Mouse (Mus musculus): ENCODE measurements around the gene Angptl2. TPM values are rescaled to one million over a fixed set of nuclear protein-coding genes. Genes with fewer than 3 reads are reported as not detected.

Angptl2 gene
- polyA plus RNA-seq, 1 experiment from 2014 or later: 18.1 TPM

- Histone ChIP-seq H3K9ac (no peak overlapping the region), H3K27me3 (no peaks in the 10 kb centered on the region), H3K27ac (no peak overlapping the region), H3K36me3 (replicated peaks) (no peaks in the 10 kb centered on the region; the same call in none of the 2 replicates), H3K4me3 (replicated peaks) (no peak overlapping the region), H3K4me2 (no peak overlapping the region), H3K9me3 (no peaks in the 10 kb centered on the region), H3K4me1 (peaks cover 19% of the 10 kb centered on the region)
- WGBS: 87% methylated on average over 6 of the region's 6 CpGs
- ATAC-seq (ENCODE audit: low FRiP score): no peak
Observed at GRCm38 (mm10) chr2:33268384-33269131, 52.7 kb downstream of the Angptl2 start.

GRCm38 (mm10) chr2:33269132-33269493 lies 53.2 kb downstream of the Angptl2 start:
- no peaks in the 10 kb centered on the region for H3K9me3 ChIP-seq
- ATAC-seq (ENCODE audit: low FRiP score): no peak
- no peak overlapping the region for H3K9ac ChIP-seq
- WGBS: 92% methylated on average over 2 of the region's 2 CpGs
- no peak overlapping the region for H3K27ac ChIP-seq
- H3K27me3 ChIP-seq: no peaks in the 10 kb centered on the region
- no peak overlapping the region for H3K4me2 ChIP-seq
- no peak overlapping the region for H3K4me3 ChIP-seq (replicated peaks)
- H3K4me1 ChIP-seq: peaks cover 19% of the 10 kb centered on the region
- H3K36me3 ChIP-seq (replicated peaks): no peaks in the 10 kb centered on the region; the same call in none of the 2 replicates

- 94% methylated on average over 2 of the region's 2 CpGs for WGBS
- no peak overlapping the region for H3K9ac ChIP-seq
- no peak overlapping the region for H3K4me3 ChIP-seq (replicated peaks)
- peaks cover 19% of the 10 kb centered on the region for H3K4me1 ChIP-seq
- ATAC-seq (ENCODE audit: low FRiP score): no peak
- H3K36me3 ChIP-seq (replicated peaks): peaks cover 9% of the 10 kb centered on the region; the same call in 1 of the 2 replicates
- H3K9me3 ChIP-seq: no peaks in the 10 kb centered on the region
- no peaks in the 10 kb centered on the region for H3K27me3 ChIP-seq
- no peak overlapping the region for H3K4me2 ChIP-seq
- no peak overlapping the region for H3K27ac ChIP-seq
Observed at GRCm38 (mm10) chr2:33270569-33270968, 54.7 kb downstream of the Angptl2 start.

DNA sequence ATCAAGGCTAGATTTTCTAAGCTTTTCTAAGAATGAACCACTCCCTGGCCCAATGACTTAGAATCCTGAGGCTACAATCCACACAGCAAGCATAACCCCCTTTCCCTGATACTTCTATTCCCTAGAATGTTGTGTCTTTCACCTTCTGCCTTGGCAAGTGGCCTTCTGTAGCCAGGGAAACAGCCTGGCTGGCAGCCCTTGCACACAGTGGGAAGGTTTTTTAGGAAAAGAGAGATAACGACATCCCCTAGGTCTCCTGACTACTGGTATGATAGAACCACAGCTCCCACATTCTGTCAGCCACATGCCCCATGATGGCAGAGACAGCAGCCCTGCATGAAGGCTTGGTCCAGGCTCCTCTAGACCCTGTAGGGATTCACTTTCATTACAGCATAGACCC lies 55.6 kb downstream of the Angptl2 start:
- no peak for ATAC-seq (ENCODE audit: low FRiP score)
- Histone ChIP-seq H3K4me2 (no peak overlapping the region), H3K9ac (no peak overlapping the region), H3K36me3 (replicated peaks) (peaks cover 9% of the 10 kb centered on the region; the same call in 1 of the 2 replicates), H3K4me3 (replicated peaks) (no peak overlapping the region), H3K4me1 (peaks cover 19% of the 10 kb centered on the region), H3K27me3 (no peaks in the 10 kb centered on the region), H3K9me3 (no peaks in the 10 kb centered on the region), H3K27ac (no peak overlapping the region)
- 71% methylated on average over 1 of the region's 1 CpGs for WGBS

DNA sequence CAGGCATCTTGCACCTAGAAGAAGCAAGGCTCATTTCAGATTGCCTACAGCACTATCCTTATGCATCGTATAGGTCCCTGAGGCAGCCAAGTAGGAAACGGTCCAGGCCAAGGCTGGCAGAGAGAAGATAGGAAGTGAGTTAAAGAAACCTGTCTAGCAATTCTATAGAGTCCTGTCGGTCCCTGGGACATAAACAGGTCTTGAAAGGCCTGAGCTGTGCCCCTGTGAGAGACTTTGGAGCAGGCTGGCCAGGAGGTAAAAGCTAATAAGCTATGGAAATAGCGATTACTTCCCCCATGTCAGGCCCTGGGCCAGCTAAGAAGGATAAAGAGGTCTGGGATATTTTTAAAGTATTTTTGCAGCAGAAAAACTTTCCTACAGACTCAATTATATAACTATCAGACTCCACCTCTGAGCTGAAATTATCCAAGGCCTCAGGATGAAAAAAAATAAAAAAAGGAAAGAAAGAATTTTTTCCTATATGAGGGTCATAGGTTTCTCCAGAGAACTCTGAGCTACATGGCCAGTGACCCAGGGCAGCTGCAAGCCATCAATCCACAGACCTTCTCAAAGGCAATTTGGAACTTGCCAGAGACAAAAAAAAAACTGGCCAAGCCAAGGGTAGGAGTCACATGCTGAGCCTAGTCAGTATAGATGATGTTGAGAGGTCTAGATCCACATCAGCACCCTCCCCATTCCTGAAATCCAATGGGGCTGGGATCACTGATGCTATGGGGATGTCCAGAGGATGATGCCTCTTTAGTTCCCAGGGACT lies 57.0 kb downstream of the Angptl2 start:
- Histone ChIP-seq H3K36me3 (replicated peaks) (peaks cover 9% of the 10 kb centered on the region; the same call in 1 of the 2 replicates), H3K4me2 (no peak overlapping the region), H3K9me3 (no peaks in the 10 kb centered on the region), H3K27ac (no peak overlapping the region), H3K4me1 (peaks cover 11% of the 10 kb centered on the region), H3K27me3 (no peaks in the 10 kb centered on the region), H3K4me3 (replicated peaks) (no peak overlapping the region), H3K9ac (no peak overlapping the region)
- ATAC-seq (ENCODE audit: low FRiP score): no peak
- WGBS: 82% methylated on average over 4 of the region's 4 CpGs

- H3K9ac ChIP-seq: no peak overlapping the region
- H3K27ac ChIP-seq: no peak overlapping the region
- 88% methylated on average over 12 of the region's 12 CpGs for WGBS
- no peaks in the 10 kb centered on the region for H3K9me3 ChIP-seq
- H3K4me1 ChIP-seq: peaks cover 11% of the 10 kb centered on the region
- H3K4me3 ChIP-seq (replicated peaks): no peak overlapping the region
- ATAC-seq (ENCODE audit: low FRiP score): no peak
- H3K36me3 ChIP-seq (replicated peaks): 0 out of 2 replicates have a peak, but pooled peaks cover 9% of the 10 kb centered on the region
- H3K27me3 ChIP-seq: no peaks in the 10 kb centered on the region
- no peak overlapping the region for H3K4me2 ChIP-seq
Observed at GRCm38 (mm10) chr2:33274719-33275490, 59.0 kb downstream of the Angptl2 start.

GRCm38 (mm10) chr2:33279758-33280157 lies 63.9 kb downstream of the Angptl2 start:
- peaks cover 15% of the 10 kb centered on the region; the same call in 1 of the 2 replicates for H3K36me3 ChIP-seq (replicated peaks)
- no peak overlapping the region for H3K4me2 ChIP-seq
- WGBS: 90% methylated on average over 10 of the region's 10 CpGs
- no peaks in the 10 kb centered on the region for H3K27me3 ChIP-seq
- H3K4me3 ChIP-seq (replicated peaks): no peak overlapping the region
- no peak overlapping the region for H3K27ac ChIP-seq
- no peaks in the 10 kb centered on the region for H3K9me3 ChIP-seq
- no peaks in the 10 kb centered on the region for H3K4me1 ChIP-seq
- no peak overlapping the region for H3K9ac ChIP-seq
- no peak for ATAC-seq (ENCODE audit: low FRiP score)

- Histone ChIP-seq H3K27me3 (no peaks in the 10 kb centered on the region), H3K4me2 (no peak overlapping the region), H3K27ac (no peak overlapping the region), H3K9me3 (no peaks in the 10 kb centered on the region), H3K4me1 (no peaks in the 10 kb centered on the region), H3K36me3 (replicated peaks) (peaks cover 10% of the 10 kb centered on the region; the same call in 1 of the 2 replicates), H3K4me3 (replicated peaks) (no peak overlapping the region), H3K9ac (no peak overlapping the region)
- 86% methylated on average over 2 of the region's 2 CpGs for whole genome bisulfite sequencing
- no peak for ATAC-seq (ENCODE audit: low FRiP score)
Observed at GRCm38 (mm10) chr2:33280525-33280924, 64.7 kb downstream of the Angptl2 start.

DNA sequence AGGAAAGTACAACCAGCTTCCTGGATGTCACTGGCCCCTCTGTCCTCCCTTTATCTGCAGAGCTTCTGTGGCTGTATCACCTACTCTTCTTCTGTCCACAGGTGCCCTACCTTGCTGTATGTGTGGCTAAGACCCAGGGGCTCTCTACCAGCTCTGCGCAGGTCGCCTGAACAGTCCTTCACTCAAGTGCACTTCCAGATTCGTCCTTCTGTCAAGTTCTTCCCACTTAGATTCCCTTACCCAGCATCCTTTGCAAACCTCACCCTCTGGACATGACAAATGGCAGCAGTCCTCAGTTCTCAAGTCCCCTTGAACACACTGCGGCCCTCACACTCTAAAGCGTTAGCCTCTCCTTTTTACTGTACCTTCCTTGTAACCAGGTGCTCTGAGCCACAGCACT lies 65.9 kb downstream of the Angptl2 start:
- Histone ChIP-seq H3K27ac (no peak overlapping the region), H3K4me1 (no peaks in the 10 kb centered on the region), H3K27me3 (no peaks in the 10 kb centered on the region), H3K36me3 (replicated peaks) (peaks cover 10% of the 10 kb centered on the region; the same call in 1 of the 2 replicates), H3K9me3 (no peaks in the 10 kb centered on the region), H3K9ac (no peak overlapping the region), H3K4me2 (no peak overlapping the region), H3K4me3 (replicated peaks) (no peak overlapping the region)
- 89% methylated on average over 5 of the region's 5 CpGs for whole genome bisulfite sequencing
- no peak for ATAC-seq (ENCODE audit: low FRiP score)

DNA sequence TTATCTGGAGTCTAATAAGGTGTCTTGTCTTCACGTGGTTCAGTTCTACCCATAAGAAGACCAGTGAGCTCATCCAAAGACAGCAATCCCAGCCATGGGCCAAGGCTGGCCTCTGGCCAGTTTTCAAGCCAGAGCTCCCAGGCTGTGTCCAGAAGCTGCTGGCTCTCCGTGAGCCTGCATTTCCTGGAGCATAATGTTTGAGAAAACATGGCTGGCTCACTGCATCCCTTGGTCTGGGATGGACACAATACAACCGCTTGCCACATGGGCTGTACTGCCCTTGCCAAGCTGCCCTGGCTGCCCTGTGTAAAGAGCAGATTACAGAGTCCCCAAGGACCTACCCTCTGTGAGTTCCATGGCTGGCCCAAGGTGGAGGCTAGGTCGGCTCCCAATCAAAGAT lies 67.0 kb downstream of the Angptl2 start:
- H3K27ac ChIP-seq: no peak overlapping the region
- H3K4me2 ChIP-seq: no peak overlapping the region
- no peaks in the 10 kb centered on the region for H3K4me1 ChIP-seq
- ATAC-seq (ENCODE audit: low FRiP score): no peak
- H3K9me3 ChIP-seq: no peaks in the 10 kb centered on the region
- H3K9ac ChIP-seq: no peak overlapping the region
- 87% methylated on average over 4 of the region's 4 CpGs for WGBS
- H3K4me3 ChIP-seq (replicated peaks): no peak overlapping the region
- H3K27me3 ChIP-seq: no peaks in the 10 kb centered on the region
- H3K36me3 ChIP-seq (replicated peaks): peaks cover 16% of the 10 kb centered on the region; the same call in 1 of the 2 replicates

- H3K27me3 ChIP-seq: no peaks in the 10 kb centered on the region
- ATAC-seq (ENCODE audit: low FRiP score): no peak
- H3K4me3 ChIP-seq (replicated peaks): no peak overlapping the region
- no peak overlapping the region for H3K9ac ChIP-seq
- WGBS: 83% methylated on average over 2 of the region's 2 CpGs
- H3K9me3 ChIP-seq: no peaks in the 10 kb centered on the region
- H3K36me3 ChIP-seq (replicated peaks): peaks cover 21% of the 10 kb centered on the region; the same call in 1 of the 2 replicates
- no peak overlapping the region for H3K27ac ChIP-seq
- no peaks in the 10 kb centered on the region for H3K4me1 ChIP-seq
- no peak overlapping the region for H3K4me2 ChIP-seq
Observed at GRCm38 (mm10) chr2:33283674-33284073, 67.8 kb downstream of the Angptl2 start.

DNA sequence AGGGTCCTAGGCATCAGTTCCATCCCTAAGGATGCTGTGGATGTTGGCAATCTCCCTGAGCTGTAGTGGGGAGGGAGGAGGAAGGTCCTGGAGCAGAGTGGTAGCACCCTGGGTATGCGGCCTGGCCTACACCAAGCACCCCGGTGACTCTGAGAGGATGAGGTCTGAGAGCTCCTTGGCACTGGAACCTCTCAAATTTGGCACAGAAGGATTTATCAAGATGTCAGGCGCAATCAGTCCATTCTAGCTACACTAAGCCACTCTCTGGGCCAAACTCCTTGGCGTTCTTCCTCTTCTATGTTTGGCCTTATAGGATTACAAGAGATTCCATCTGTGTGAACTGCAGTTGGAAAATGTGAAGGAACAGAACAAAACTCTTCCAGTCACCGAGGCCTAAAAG lies 73.0 kb downstream of the Angptl2 start:
- ATAC-seq (ENCODE audit: low FRiP score): no peak
- Histone ChIP-seq H3K27me3 (no peaks in the 10 kb centered on the region), H3K27ac (no peak overlapping the region), H3K4me2 (no peak overlapping the region), H3K4me3 (replicated peaks) (no peak overlapping the region), H3K4me1 (no peaks in the 10 kb centered on the region), H3K9me3 (no peaks in the 10 kb centered on the region), H3K9ac (no peak overlapping the region), H3K36me3 (replicated peaks) (0 out of 2 replicates have a peak, but pooled peaks cover 22% of the 10 kb centered on the region)
- 93% methylated on average over 5 of the region's 5 CpGs for WGBS
